Mouse (Mus musculus): Measurements from ENCODE around the gene Fam122b. TPM values are rescaled to one million over a fixed set of nuclear protein-coding genes. Genes with fewer than 3 reads are reported as not detected.
"Not testable (repeated sequence)": the region's sequence is repeated elsewhere in the genome, so short reads cannot be mapped to it uniquely, and the experiment has no call there.

Fam122b gene
- 25.4 and 28.7 TPM in 2 replicates for polyA plus RNA-seq (2011; ENCODE audit: insufficient read depth, insufficient read length, low read depth, missing spikeins)

- H3K27ac ChIP-seq (ENCODE audit: insufficient read depth, low read length) = peak within 1 kb of the TSS; percentile 43
- TF ChIP-seq CTCF (IDR thresholded peaks at IDR 0.05; ENCODE audit: low read depth, low read length) (no peak), POLR2A (IDR thresholded peaks at IDR 0.05; ENCODE audit: insufficient read depth, low read length) (no peak), EP300 (IDR thresholded peaks at IDR 0.05; ENCODE audit: insufficient read depth, low read depth, low read length) (no peak)
Observed at GRCm38 (mm10) chrX:53269289-53270062, at the start of gene Fam122b. TSS of gene Fam122b (minus strand) at chrX:53269805.

GRCm38 (mm10) chrX:53287924-53288323, 18.3 kb upstream of the Fam122b start:
- no peak for TF ChIP-seq EP300 (IDR thresholded peaks at IDR 0.05; ENCODE audit: insufficient read depth, low read depth, low read length)
- no peak for TF ChIP-seq POLR2A (IDR thresholded peaks at IDR 0.05; ENCODE audit: insufficient read depth, low read length)
- TF ChIP-seq CTCF (IDR thresholded peaks at IDR 0.05; ENCODE audit: low read depth, low read length) = no peak
- Histone ChIP-seq H3K9me3 (replicated peaks; ENCODE audit: control insufficient read depth, insufficient read depth, low read length, poor library complexity, severe bottlenecking) (no peaks in the 10 kb centered on the region), H3K27ac (ENCODE audit: insufficient read depth, low read length) (no peak overlapping the region), H3K9ac (ENCODE audit: low read depth, poor library complexity, severe bottlenecking) (no peak overlapping the region), H3K27me3 (ENCODE audit: control insufficient read depth, insufficient read depth, low read length, poor library complexity, severe bottlenecking) (no peaks in the 10 kb centered on the region), H3K4me1 (ENCODE audit: control insufficient read depth, insufficient read depth, low read length) (no peaks in the 10 kb centered on the region), H3K4me3 (ENCODE audit: low read depth, low read length) (no peak overlapping the region), H3K36me3 (ENCODE audit: control insufficient read depth, insufficient read depth, low read length, poor library complexity, severe bottlenecking) (no peaks in the 10 kb centered on the region)

More at GRCm38 (mm10) chrX:53269289-53270062, at the start of gene Fam122b:
- Histone ChIP-seq H3K9me3 (replicated peaks; ENCODE audit: control insufficient read depth, insufficient read depth, low read length, poor library complexity, severe bottlenecking) (no peaks in the 10 kb centered on the region), H3K4me3 (ENCODE audit: low read depth, low read length) (peak within 1 kb of the TSS; percentile 83), H3K9ac (ENCODE audit: low read depth, poor library complexity, severe bottlenecking) (peak within 1 kb of the TSS; percentile 77), H3K4me1 (ENCODE audit: control insufficient read depth, insufficient read depth, low read length) (no peaks in the 10 kb centered on the region), H3K27me3 (ENCODE audit: control insufficient read depth, insufficient read depth, low read length, poor library complexity, severe bottlenecking) (no peaks in the 10 kb centered on the region), H3K36me3 (ENCODE audit: control insufficient read depth, insufficient read depth, low read length, poor library complexity, severe bottlenecking) (no peaks in the 10 kb centered on the region)

- Histone ChIP-seq H3K36me3 (ENCODE audit: control insufficient read depth, insufficient read depth, low read length, poor library complexity, severe bottlenecking) (no peaks in the 10 kb centered on the region), H3K9ac (ENCODE audit: low read depth, poor library complexity, severe bottlenecking) (no peak within 1 kb of the TSS), H3K4me3 (ENCODE audit: low read depth, low read length) (no peak within 1 kb of the TSS), H3K4me1 (ENCODE audit: control insufficient read depth, insufficient read depth, low read length) (no peaks in the 10 kb centered on the region), H3K9me3 (replicated peaks; ENCODE audit: control insufficient read depth, insufficient read depth, low read length, poor library complexity, severe bottlenecking) (no peaks in the 10 kb centered on the region), H3K27ac (ENCODE audit: insufficient read depth, low read length) (no peak within 1 kb of the TSS), H3K27me3 (ENCODE audit: control insufficient read depth, insufficient read depth, low read length, poor library complexity, severe bottlenecking) (no peaks in the 10 kb centered on the region)
- TF ChIP-seq CTCF (IDR thresholded peaks at IDR 0.05; ENCODE audit: low read depth, low read length) (no peak), POLR2A (IDR thresholded peaks at IDR 0.05; ENCODE audit: insufficient read depth, low read length) (no peak), EP300 (IDR thresholded peaks at IDR 0.05; ENCODE audit: insufficient read depth, low read depth, low read length) (no peak)
Observed at GRCm38 (mm10) chrX:53273124-53273523, 3.5 kb upstream of the Fam122b start, which contains the start of gene Fam122c. TSS of gene Fam122c (plus strand) at chrX:53273424.

- H3K4me1 ChIP-seq (ENCODE audit: control insufficient read depth, insufficient read depth, low read length); H3K9me3 ChIP-seq (replicated peaks; ENCODE audit: control insufficient read depth, insufficient read depth, low read length, poor library complexity, severe bottlenecking); H3K9ac ChIP-seq (ENCODE audit: low read depth, poor library complexity, severe bottlenecking); H3K36me3 ChIP-seq (ENCODE audit: control insufficient read depth, insufficient read depth, low read length, poor library complexity, severe bottlenecking); H3K4me3 ChIP-seq (ENCODE audit: low read depth, low read length); H3K27ac ChIP-seq (ENCODE audit: insufficient read depth, low read length); H3K27me3 ChIP-seq (ENCODE audit: control insufficient read depth, insufficient read depth, low read length, poor library complexity, severe bottlenecking): not testable (repeated sequence)
Observed at GRCm38 (mm10) chrX:53271628-53272027, 2.0 kb upstream of the Fam122b start.

- H3K9ac ChIP-seq (ENCODE audit: low read depth, poor library complexity, severe bottlenecking) = no peak overlapping the region
- H3K4me1 ChIP-seq (ENCODE audit: control insufficient read depth, insufficient read depth, low read length) = no peaks in the 10 kb centered on the region
- H3K4me3 ChIP-seq (ENCODE audit: low read depth, low read length) = peak overlapping the region; percentile 34
- H3K27me3 ChIP-seq (ENCODE audit: control insufficient read depth, insufficient read depth, low read length, poor library complexity, severe bottlenecking) = no peaks in the 10 kb centered on the region
- H3K27ac ChIP-seq (ENCODE audit: insufficient read depth, low read length) = no peak overlapping the region
- no peaks in the 10 kb centered on the region for H3K9me3 ChIP-seq (replicated peaks; ENCODE audit: control insufficient read depth, insufficient read depth, low read length, poor library complexity, severe bottlenecking)
- H3K36me3 ChIP-seq (ENCODE audit: control insufficient read depth, insufficient read depth, low read length, poor library complexity, severe bottlenecking) = no peaks in the 10 kb centered on the region
- TF ChIP-seq POLR2A (IDR thresholded peaks at IDR 0.05; ENCODE audit: insufficient read depth, low read length) = no peak
- no peak for TF ChIP-seq CTCF (IDR thresholded peaks at IDR 0.05; ENCODE audit: low read depth, low read length)
- no peak for TF ChIP-seq EP300 (IDR thresholded peaks at IDR 0.05; ENCODE audit: insufficient read depth, low read depth, low read length)
Observed at GRCm38 (mm10) chrX:53270063-53270432, 443 bp upstream of the Fam122b start.

GRCm38 (mm10) chrX:53268856-53269255, 749 bp downstream of the Fam122b start:
- no peaks in the 10 kb centered on the region for H3K36me3 ChIP-seq (ENCODE audit: control insufficient read depth, insufficient read depth, low read length, poor library complexity, severe bottlenecking)
- H3K27ac ChIP-seq (ENCODE audit: insufficient read depth, low read length) = peak overlapping the region; percentile 43
- peak overlapping the region; percentile 77 for H3K9ac ChIP-seq (ENCODE audit: low read depth, poor library complexity, severe bottlenecking)
- H3K4me1 ChIP-seq (ENCODE audit: control insufficient read depth, insufficient read depth, low read length) = no peaks in the 10 kb centered on the region
- H3K4me3 ChIP-seq (ENCODE audit: low read depth, low read length) = peak overlapping the region; percentile 83
- no peak for TF ChIP-seq EP300 (IDR thresholded peaks at IDR 0.05; ENCODE audit: insufficient read depth, low read depth, low read length)
- no peak for TF ChIP-seq CTCF (IDR thresholded peaks at IDR 0.05; ENCODE audit: low read depth, low read length)
- no peak for TF ChIP-seq POLR2A (IDR thresholded peaks at IDR 0.05; ENCODE audit: insufficient read depth, low read length)
- no peaks in the 10 kb centered on the region for H3K9me3 ChIP-seq (replicated peaks; ENCODE audit: control insufficient read depth, insufficient read depth, low read length, poor library complexity, severe bottlenecking)
- H3K27me3 ChIP-seq (ENCODE audit: control insufficient read depth, insufficient read depth, low read length, poor library complexity, severe bottlenecking) = no peaks in the 10 kb centered on the region

All from ES-Bruce4 (cell line).